Mouse (Mus musculus) forebrain, embryonic 16.5 days (tissue): Measurements from ENCODE around the gene Amotl1. TPM values are rescaled to one million over a fixed set of nuclear protein-coding genes. Genes with fewer than 3 reads are reported as not detected.
A peak's percentile ranks its signal among the peaks of the same experiment; 100 is the strongest.

Experiments
- ATAC-seq: fragments of 200-750 bp; cut with Nextera tagmentation; 2 replicates; pipeline ENCODE4 v1.8.0; 2017; ENCODE audit warnings: mild to moderate bottlenecking, moderate library complexity
- H3K27ac ChIP-seq: fragments of 300-500 bp; sonication (generic); 2 replicates; pipeline ENCODE4 v1.5.1; 2014; ENCODE audit warnings: low read length, control low read depth
- H3K27me3 ChIP-seq: fragments of 300-500 bp; sonication (generic); replicated peaks from 2 replicates; pipeline ENCODE4 v1.6.1; 2014; ENCODE audit warnings: low read length; ENCODE audit not compliant: control insufficient read depth, insufficient read depth
- H3K36me3 ChIP-seq: fragments of 300-500 bp; sonication (generic); 2 replicates; pipeline ENCODE4 v1.6.1; 2014; ENCODE audit not compliant: control insufficient read depth, insufficient read depth
- H3K4me1 ChIP-seq: fragments of 300-500 bp; sonication (generic); replicated peaks from 2 replicates; pipeline ENCODE4 v1.6.1; 2014; ENCODE audit warnings: low read length; ENCODE audit not compliant: control insufficient read depth, insufficient read depth
- H3K4me2 ChIP-seq: fragments of 300-500 bp; sonication (generic); 2 replicates; pipeline ENCODE4 v1.6.1; 2014; ENCODE audit warnings: mild to moderate bottlenecking, low read length, control low read depth
- H3K4me3 ChIP-seq: fragments of 300-500 bp; sonication (generic); replicated peaks from 2 replicates; pipeline ENCODE4 v1.5.1; 2014; ENCODE audit warnings: mild to moderate bottlenecking, low read length, control low read depth
- H3K9ac ChIP-seq: fragments of 300-500 bp; sonication (generic); replicated peaks from 2 replicates; pipeline ENCODE4 v1.6.1; 2014; ENCODE audit warnings: low read depth, low read length, control low read depth
- H3K9me3 ChIP-seq: fragments of 300-500 bp; sonication (generic); 2 replicates; pipeline ENCODE4 v1.6.1; 2016; ENCODE audit warnings: low read length; ENCODE audit not compliant: control insufficient read depth
- WGBS: fragments of 180-500 bp; shearing (Covaris S2); extraction: QIAGEN DNeasy Blood & Tissue Kit; methylation state at CpG from one replicate; pipeline ENCODE4 v1.1.7; 2014; 5-methylcytosine and 5-hydroxymethylcytosine counted together
- polyA plus RNA-seq: library from polyadenylated mRNA; unstranded; fragments of >200 nt; fragmentation: Nextera tagmentation; extraction: Ambion mirVana; gene quantifications from 2 replicates; pipeline ENCODE4 v1.2.1, GENCODE M21; 2015

The Amotl1 gene
- polyA plus RNA-seq, 1 experiment from 2014 or later = 9.9 TPM

DNA sequence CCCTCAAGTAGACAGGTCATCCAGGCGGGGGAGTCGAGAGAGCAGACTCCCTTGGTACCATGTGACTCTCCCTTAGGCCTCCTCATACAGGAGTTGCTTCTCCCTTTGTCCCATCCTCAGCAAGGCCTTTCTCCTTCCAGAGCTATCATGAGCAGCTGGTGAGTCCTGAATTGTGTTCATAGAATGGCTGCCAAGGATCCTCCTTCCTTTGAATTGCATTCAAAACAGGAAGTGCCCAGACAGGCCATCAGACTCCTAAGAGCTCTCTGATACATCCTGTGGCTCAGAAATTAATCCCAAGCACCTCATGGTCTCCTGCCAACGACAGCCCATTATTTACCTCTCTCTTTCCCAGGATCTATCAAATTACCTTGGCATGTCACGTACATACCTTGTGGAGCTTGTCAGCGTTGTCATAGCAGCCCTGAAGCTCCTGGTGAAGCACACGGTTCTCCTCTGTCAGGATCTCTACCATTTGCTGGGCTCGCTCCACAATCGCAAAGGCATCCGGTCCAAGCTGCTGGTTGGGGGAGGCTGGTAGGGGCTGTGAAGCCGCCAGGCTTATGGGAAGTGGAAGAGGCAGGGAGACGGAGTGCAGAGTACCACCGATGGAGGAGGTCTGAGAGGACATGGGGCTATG, 70.0 kb downstream of the Amotl1 start:
- peak; percentile 75 for ATAC-seq
- Histone ChIP-seq H3K36me3 (peaks cover 4% of the 10 kb centered on the region; the same call in 1 of the 2 replicates), H3K9me3 (no peaks in the 10 kb centered on the region), H3K27me3 (no peaks in the 10 kb centered on the region), H3K9ac (no peak overlapping the region), H3K4me2 (no peak overlapping the region), H3K27ac (peak overlapping the region; percentile 57), H3K4me3 (no peak overlapping the region), H3K4me1 (peaks cover 12% of the 10 kb centered on the region)
- 58% methylated on average over 12 of the region's 12 CpGs for WGBS

DNA sequence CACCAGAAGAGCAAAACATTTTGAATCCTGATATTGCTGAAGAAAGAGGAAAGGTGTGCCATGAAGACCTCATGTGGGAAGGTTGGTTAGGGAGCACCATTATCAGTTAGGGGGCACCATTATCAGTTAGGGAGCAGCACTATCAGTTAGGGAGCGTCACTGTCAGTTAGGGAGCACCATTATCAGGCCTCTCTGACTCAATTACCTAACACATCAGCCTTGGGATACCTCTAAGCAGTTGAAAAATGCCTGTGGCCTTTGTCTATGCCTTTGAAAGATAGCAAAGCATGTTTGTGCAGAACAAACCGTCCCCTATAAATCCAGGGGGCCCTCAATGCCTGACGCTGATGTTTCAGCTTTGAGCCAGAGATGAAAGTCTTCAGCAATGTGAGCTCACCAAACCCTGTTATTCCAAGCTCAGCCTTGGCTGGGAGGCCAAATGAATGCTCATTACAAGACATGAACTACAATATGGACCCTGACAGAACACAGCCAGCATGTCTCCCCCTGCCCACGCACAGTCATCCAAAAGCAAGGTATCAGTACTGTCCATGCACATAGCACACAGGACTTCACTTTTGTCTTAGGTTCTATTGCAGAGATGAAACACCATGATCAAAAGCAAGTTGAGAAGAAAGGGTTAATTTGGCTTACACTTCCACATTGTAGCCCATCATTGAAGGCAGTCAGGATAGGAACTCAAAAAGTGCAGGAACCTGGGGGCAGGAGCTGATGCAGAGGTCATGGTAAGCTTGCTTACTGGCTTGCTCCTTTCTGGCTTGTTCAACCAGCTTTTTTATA, 75.5 kb downstream of the Amotl1 start:
- Histone ChIP-seq H3K4me3 (no peak overlapping the region), H3K27me3 (no peaks in the 10 kb centered on the region), H3K9me3 (no peaks in the 10 kb centered on the region), H3K4me2 (no peak overlapping the region), H3K4me1 (no peaks in the 10 kb centered on the region), H3K27ac (no peak overlapping the region), H3K36me3 (peaks cover 4% of the 10 kb centered on the region; the same call in 1 of the 2 replicates), H3K9ac (no peak overlapping the region)
- ATAC-seq = no peak
- 95% methylated on average over 4 of the region's 4 CpGs for WGBS

DNA sequence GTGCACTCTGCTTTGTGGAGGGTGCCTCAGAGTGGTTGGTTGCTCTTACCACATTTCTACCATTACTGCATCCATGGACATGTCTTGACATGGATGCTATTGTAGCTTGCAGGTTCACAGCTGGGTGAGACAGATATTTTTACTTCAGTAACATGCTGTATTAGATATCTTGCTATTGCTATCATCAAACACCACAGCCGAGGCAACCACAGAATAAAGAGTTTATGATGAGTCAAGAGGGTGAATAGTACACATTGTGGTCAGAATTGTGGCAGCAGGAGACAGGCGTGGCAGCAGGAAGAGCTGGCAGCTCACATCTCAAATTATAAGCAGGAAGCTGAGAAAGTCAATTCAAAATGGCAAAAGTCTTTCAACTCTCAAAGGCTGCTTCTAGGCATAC, 76.4 kb downstream of the Amotl1 start:
- no peaks in the 10 kb centered on the region for H3K27me3 ChIP-seq
- H3K27ac ChIP-seq = no peak overlapping the region
- no peak overlapping the region for H3K4me3 ChIP-seq
- no peak overlapping the region for H3K9ac ChIP-seq
- no peak for ATAC-seq
- WGBS = 93% methylated on average over 2 of the region's 2 CpGs
- H3K4me1 ChIP-seq = no peaks in the 10 kb centered on the region
- no peaks in the 10 kb centered on the region for H3K9me3 ChIP-seq
- no peak overlapping the region for H3K4me2 ChIP-seq
- peaks cover 7% of the 10 kb centered on the region; the same call in 1 of the 2 replicates for H3K36me3 ChIP-seq

DNA sequence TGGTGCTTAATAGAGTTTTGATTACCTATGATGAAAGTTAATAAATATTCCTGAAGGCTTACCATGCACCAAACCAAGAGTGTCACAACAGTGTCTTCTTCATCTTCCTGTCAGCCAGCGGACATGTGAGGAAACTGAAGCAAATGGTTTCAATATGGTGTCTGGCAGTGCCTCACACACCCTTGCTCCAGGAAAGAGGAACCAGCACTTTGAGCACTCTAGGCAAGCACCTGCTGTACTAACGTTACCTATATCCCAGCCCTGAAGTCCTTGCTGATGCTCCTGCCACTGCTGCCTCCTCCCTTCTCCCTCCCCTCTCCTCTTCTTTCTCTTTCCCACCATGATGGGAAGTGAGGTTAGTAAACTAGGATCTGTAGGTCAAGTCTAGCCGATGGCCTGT, 80.4 kb downstream of the Amotl1 start:
- no peak overlapping the region for H3K4me3 ChIP-seq
- no peaks in the 10 kb centered on the region for H3K9me3 ChIP-seq
- H3K9ac ChIP-seq = no peak overlapping the region
- H3K4me1 ChIP-seq = no peaks in the 10 kb centered on the region
- WGBS = 96% methylated on average over 3 of the region's 3 CpGs
- no peaks in the 10 kb centered on the region for H3K27me3 ChIP-seq
- no peak overlapping the region for H3K27ac ChIP-seq
- ATAC-seq = no peak
- peaks cover 6% of the 10 kb centered on the region; the same call in 1 of the 2 replicates for H3K36me3 ChIP-seq
- no peak overlapping the region for H3K4me2 ChIP-seq

DNA sequence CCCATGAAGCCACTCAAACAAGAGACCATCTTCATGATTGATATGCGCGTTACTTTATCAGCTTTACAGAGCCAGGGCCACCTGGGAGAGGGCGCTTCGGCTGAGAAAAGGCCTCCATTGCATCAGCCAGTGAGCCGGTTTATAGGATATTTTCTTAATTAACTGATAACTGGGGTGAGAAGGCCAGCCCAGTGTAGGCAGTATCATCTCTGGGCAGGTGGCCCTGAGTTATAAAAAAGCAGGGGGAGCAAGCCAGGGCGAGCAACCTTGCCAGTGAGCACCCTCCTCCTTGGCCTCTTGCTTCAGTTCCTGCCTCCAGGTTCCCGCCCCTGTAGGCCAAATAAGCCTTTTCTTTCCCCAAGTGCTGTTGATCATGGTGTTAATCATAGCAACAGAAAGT, 81.5 kb downstream of the Amotl1 start:
- Histone ChIP-seq H3K9me3 (no peaks in the 10 kb centered on the region), H3K9ac (no peak overlapping the region), H3K4me2 (no peak overlapping the region), H3K27ac (no peak overlapping the region), H3K4me1 (no peaks in the 10 kb centered on the region), H3K36me3 (peaks cover 6% of the 10 kb centered on the region; the same call in 1 of the 2 replicates), H3K27me3 (no peaks in the 10 kb centered on the region), H3K4me3 (no peak overlapping the region)
- WGBS = 90% methylated on average over 7 of the region's 7 CpGs
- ATAC-seq = no peak

DNA sequence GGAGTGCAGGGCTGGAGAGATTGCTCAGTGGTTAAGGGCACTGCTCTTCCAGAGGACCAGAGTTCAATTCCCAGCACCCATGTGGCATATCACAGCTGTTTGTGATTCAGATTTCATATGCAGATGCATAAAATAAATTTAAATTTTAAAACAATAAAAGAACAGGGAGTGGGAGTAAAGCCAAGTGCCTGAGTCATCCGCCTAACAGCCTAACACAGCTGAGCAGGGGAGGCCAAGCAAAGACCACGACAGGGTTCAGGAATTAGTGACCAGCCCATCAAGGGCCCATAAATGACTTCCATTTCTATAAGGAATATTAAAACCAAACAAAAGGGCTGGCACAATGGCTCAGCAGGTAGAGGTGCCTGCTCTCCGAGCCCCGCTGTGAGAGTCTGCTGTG, 84.3 kb downstream of the Amotl1 start:
- peaks cover 12% of the 10 kb centered on the region for H3K36me3 ChIP-seq
- 49% methylated on average over 4 of the region's 4 CpGs for WGBS
- H3K9me3 ChIP-seq = no peaks in the 10 kb centered on the region
- H3K4me1 ChIP-seq = no peaks in the 10 kb centered on the region
- H3K27me3 ChIP-seq = no peaks in the 10 kb centered on the region
- ATAC-seq = no peak
- H3K27ac ChIP-seq = no peak overlapping the region
- H3K4me3 ChIP-seq = no peak overlapping the region
- no peak overlapping the region for H3K9ac ChIP-seq
- H3K4me2 ChIP-seq = no peak overlapping the region

DNA sequence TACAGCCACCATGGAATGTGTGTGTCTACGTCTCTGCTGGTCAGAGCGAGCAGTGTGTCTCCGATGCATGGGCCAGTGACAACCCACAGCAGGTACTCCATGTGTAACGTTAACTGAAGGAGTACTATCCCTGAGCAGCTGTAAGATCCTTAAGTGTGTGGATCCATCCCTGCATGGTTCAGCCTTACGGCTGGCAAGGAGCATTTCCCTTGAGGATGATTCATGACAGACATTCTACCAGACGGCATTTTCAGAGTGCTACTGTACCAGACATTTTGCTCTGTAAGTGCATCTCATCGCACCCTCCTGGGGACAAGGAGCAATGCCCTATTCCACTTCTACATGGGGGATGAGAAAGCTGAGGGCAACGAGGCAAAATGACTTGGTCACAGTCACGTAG, 84.9 kb downstream of the Amotl1 start:
- no peak overlapping the region for H3K27ac ChIP-seq
- peaks cover 14% of the 10 kb centered on the region for H3K36me3 ChIP-seq
- H3K27me3 ChIP-seq = no peaks in the 10 kb centered on the region
- no peak overlapping the region for H3K9ac ChIP-seq
- H3K4me2 ChIP-seq = no peak overlapping the region
- 90% methylated on average over 9 of the region's 9 CpGs for WGBS
- H3K4me3 ChIP-seq = no peak overlapping the region
- no peaks in the 10 kb centered on the region for H3K9me3 ChIP-seq
- H3K4me1 ChIP-seq = no peaks in the 10 kb centered on the region
- no peak for ATAC-seq

DNA sequence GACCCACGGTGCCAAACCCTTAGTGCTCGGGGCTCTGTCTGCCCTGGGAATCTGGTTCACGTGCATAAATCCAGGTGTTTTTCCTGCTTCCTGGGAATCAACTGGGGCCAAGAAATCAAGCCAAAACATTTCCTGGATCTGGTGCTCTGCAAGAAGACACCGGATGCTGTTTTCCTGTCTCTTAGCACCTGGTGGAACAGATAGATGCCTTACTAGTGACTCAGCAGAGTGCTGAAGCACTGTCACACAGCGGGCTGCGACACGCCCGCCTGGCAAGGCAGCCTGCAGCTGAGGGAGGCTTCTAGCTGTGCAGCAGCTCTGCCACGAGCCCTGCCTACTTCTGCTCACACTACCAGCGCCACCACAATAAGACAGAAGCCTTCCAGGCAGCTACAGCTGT, 85.4 kb downstream of the Amotl1 start:
- no peak overlapping the region for H3K4me2 ChIP-seq
- no peak overlapping the region for H3K27ac ChIP-seq
- no peak overlapping the region for H3K4me3 ChIP-seq
- no peaks in the 10 kb centered on the region for H3K4me1 ChIP-seq
- WGBS = 84% methylated on average over 10 of the region's 10 CpGs
- no peak overlapping the region for H3K9ac ChIP-seq
- ATAC-seq = peak; percentile 31; the same call in 1 of the 2 replicates
- H3K36me3 ChIP-seq = peaks cover 18% of the 10 kb centered on the region
- no peaks in the 10 kb centered on the region for H3K9me3 ChIP-seq
- no peaks in the 10 kb centered on the region for H3K27me3 ChIP-seq

DNA sequence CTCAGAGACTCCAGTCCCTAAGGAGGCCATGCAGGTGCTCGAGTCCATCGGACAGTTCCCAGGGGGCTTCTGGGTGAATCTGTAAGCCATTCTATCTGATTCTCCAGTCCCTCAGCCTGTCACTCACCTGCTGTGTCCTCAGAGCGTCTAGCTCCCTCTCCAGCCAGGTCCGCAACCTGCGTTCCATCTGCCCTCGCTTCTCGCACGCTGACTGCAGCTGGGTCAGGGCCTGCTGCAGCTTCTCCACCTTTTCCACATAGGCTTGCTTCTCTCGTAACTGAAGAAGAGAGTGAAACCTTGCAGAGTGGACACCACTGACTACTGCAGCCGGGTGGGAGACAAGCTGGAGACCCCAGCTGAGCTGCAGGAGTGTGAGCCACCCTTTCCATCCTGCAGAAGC, 86.5 kb downstream of the Amotl1 start:
- Histone ChIP-seq H3K27ac (no peak overlapping the region), H3K27me3 (no peaks in the 10 kb centered on the region), H3K4me3 (no peak overlapping the region), H3K9me3 (no peaks in the 10 kb centered on the region), H3K4me1 (no peaks in the 10 kb centered on the region), H3K36me3 (peaks cover 17% of the 10 kb centered on the region), H3K4me2 (no peak overlapping the region), H3K9ac (no peak overlapping the region)
- WGBS = 95% methylated on average over 10 of the region's 10 CpGs
- ATAC-seq = no peak
